Mouse (Mus musculus) mouse trophoblast stem cell (cell line): ENCODE results near the gene Ccdc102a.
"Not testable (repeated sequence)": the region's sequence is repeated elsewhere in the genome, so short reads cannot be mapped to it uniquely, and the experiment has no call there.

Experiments
- in situ Hi-C, 2 experiments: fragments of 300-500 bp; cut with MseI, MboI; formaldehyde crosslinking; loops; 2 replicates in 1 of 2; 3 replicates in 1 of 2; pipeline ENCODE4 v1.15.1; 2025

Ccdc102a gene

DNA sequence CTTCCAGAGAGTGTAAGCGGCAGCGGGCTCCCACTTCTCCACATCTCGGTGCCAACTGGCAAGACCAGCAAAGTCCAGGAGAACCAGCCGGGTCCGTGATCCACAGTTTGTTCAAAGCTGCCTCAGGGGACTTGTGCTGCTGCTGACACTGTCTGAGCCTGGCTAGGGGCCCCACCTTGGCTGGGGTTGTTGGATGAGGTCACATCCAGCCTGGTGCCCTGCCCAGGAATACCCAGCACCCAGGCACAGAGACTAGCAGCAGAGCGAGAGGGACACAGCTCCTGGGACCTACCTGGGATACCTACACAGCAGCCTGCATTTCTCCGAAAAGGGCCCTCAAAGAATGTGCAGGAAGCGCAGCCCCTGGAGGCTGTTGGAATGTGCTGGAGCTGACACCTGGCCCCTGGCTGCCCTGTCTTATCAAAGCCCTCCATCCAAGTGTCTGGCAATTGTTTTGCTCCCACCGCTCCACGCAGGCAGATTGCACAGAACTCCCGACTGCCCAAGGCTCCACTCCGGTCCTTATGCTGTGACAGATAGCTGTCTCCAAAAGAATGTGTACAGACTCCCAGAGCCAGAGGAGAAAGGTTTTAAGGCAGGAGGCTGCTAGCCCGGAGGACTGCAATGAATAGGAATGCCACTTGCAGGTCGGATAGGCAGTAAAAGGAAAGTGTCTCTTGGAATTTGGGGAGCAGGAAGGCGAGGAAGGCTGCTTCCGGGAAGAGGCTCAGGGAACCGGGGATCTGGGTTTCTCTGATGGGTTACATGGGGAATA, 42.6 kb downstream of the Ccdc102a start:
- in situ Hi-C loops: no loop called here

DNA sequence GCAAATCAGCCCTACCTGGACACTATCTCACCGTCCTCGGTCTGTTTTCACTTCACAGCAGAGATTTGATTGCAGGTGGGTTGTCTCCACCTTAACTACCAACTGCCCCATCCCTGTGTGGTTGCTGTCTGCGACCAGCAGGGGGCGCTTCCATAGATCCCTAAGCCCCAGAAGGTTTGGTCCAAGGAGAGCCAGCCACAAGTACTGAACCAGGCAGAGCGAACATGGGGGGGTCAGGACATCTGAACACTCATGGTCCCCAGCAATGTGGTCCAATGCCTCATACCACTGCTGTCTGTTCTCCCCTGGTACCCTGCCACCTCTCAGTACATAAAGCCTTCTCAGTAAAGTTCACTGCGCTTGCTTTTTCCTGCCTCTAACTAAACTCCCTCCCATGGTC, 43.5 kb downstream of the Ccdc102a start:
- in situ Hi-C loops: loop anchor here (5.0 kb wide), 1 partner anchor 33 kb away; no protein-coding TSS in a partner anchor

DNA sequence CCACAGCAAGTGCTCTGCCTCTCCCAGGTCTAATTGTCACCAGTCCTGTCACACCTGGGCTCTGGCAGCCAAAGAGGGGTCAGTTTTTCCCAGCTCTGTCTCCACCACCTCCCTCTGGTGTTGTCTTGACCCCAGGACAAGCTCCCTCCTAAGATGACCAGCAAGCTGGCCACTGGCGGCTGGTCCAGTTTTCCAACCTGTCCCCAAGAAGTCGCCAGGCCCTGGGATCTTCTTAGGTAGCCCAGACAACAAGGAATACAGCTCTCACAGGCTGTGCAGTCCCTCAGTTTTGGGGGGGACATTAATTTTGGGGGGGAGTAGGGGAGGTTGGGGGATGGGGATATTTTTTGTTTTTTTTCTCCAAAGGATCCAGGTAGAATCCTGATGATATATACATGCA, 45.3 kb downstream of the Ccdc102a start:
- in situ Hi-C loops: loop anchor here (5.0 kb wide), 1 partner anchor 35 kb away; no protein-coding TSS in a partner anchor

DNA sequence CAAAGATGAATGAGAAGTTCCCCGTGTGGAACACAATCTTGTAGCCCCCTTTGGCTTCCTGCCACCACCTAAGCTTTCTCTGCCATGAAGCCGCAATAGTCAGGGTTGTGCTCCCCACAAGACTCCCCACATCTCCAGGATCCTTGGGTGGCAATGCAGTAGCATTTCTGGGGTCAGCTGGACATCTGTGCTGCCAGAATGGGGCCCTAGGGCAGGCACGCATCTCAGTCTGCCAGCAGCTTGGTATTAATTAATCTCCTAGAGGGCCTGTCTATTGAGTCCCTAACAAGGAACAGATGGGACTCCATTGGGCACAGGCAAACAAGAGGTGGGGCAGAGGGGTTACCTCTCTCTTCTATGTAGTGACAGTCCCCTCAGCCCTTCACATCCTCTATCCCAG, 45.7 kb downstream of the Ccdc102a start:
- in situ Hi-C loops: loop anchor here (5.0 kb wide), 1 partner anchor 35 kb away; no protein-coding TSS in a partner anchor

DNA sequence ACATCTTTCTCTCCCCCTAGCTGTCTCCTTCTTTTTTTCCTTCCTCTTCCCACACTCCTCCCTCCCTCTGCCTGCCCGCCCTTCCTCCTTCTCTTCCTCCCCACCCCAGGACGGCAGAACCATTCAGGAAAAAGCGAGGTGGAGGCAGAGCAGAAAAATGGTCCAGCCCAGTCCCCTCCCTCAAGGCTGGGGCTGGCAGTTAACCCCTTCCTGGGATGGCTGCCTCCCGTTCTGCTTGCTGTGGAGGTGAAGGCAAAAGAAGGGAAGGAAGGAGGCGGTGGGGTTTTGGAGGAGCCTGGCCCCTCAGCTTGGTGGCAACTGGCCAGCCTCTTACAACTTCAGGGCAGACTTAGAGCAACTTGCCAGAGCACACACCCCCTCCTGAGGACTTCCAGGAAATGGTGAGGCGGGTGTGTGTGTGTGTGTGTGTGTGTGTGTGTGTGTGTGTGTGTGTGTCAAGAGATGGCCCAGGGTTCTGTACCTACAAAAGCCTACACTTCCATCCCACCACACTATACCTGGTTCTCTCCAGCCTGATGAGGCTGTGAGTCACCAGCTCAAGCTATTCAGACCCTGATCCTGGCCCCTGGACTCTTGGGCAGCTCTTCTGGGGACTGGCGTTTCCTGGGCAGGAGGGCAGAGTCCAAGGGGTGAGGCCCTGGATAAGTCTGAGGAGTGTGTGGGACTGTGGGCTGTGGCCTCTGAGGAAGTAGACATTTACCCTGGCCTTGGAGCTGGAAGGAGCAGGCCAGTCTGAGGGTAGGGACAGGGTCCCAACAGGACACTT, 46.6 kb downstream of the Ccdc102a start:
- in situ Hi-C loops: loop anchor here (5.0 kb wide), 1 partner anchor 36 kb away; no protein-coding TSS in a partner anchor

DNA sequence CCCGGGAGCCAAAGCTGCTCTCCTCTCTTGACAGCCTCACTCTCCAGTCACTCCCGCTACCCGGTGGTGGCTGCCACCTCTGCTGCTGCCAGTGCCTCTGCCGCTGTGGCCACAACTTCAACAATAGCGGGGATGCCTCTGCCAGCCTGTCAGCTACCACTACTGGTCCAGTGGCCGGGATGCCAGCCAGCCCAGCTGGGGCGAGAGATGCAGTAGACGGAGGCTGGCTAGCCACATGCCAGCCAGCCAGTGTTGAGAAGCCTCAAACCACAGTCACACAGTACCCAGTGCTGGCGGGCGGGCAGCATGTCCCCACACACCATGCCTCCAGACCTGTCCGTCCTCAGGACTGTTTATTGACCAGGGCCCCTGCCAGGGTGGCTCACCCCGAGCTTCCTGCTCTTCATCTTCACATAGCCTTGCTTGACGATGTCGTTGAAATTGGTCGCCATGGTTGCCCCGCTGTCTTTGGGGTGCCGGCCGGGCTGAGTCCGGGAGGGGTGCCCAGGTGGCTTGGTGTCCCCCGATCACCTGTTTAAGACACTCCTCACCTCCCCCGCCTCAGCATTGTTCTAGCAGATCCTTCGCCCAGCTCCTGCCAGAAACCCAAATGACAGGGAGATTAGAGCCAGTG, 47.3 kb downstream of the Ccdc102a start:
- in situ Hi-C loops: loop anchor here (5.0 kb wide), 1 partner anchor 37 kb away; no protein-coding TSS in a partner anchor

DNA sequence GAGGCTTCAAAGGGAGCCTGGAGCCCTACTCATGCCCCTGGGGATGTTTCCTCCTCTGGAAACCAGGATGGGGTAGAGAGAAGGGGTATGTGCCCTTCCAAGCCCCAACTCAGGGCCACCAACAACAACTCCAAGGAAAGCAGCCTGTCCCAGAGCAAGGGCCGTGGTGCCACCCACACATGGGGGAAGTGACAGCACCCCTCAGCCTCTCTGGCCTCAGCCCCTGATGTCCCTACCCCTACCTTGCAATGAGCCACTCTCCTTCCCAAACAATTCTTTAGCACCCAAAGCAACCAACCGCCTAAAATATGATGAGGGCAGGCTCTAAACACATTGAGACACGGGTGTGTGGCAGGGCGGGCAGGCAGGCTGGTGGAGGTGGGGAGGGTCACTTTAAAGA, 47.9 kb downstream of the Ccdc102a start:
- in situ Hi-C loops: loop anchor here (5.0 kb wide), 1 partner anchor 37 kb away; no protein-coding TSS in a partner anchor

DNA sequence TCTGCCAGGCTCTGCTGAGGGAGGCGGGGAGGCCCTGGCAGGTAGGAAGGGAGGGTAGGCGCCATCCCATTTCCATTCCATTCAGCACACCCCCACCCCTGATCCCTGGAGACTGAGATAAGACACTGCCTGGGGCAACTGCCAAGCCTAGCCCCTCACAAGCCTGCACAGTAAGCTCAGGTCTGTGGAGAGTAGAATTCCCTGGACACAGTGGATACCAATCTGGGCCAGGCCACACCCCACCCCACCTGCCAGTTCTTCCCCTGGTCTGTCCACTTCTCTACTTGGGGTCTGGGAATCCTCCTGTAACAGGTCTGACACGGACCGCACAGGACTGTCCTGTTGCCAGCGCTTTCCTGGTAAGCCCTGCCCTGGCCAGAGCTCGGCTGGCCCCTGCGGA, 48.8 kb downstream of the Ccdc102a start:
- in situ Hi-C loops: no loop called here

DNA sequence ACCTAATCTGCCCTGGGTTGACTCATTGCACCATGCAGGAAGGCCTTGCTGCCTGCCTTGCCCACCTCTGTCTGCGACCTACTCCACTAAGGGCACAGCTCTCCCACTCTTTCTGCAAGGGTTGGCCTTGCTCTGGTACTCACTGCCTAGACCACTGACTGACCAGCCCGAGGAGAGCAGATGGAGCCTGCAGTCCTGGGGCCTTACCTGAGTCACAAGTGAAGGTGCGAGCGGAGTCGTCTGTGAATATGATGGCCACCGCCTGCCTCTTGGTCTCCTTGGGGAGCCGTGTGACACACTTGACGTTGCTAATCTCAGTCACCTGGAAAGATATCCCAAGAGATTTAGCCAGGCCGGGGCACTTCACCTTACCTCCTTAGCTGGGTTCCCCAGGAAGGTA, 51.0 kb downstream of the Ccdc102a start:
- in situ Hi-C loops: no loop called here

DNA sequence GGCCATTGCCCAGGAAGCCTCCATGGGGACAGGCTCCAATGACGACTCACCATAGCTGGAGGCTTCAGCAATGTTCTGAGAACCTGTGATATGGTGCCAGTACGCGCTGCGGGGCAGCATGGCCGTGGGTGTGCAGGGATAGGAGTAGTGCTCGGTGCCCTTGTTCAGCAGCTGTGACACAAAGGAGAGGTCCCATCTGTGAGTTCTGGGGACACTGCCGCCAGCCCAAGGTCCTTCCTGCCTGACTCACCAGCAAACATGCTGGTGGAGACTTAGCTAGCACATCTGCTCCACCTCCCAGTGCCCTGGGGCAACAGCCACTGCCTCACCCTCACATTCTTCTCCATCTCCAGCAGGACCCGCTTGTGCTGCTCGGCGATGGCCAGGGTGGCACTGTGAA, 52.6 kb downstream of the Ccdc102a start:
- in situ Hi-C loops: no loop called here

DNA sequence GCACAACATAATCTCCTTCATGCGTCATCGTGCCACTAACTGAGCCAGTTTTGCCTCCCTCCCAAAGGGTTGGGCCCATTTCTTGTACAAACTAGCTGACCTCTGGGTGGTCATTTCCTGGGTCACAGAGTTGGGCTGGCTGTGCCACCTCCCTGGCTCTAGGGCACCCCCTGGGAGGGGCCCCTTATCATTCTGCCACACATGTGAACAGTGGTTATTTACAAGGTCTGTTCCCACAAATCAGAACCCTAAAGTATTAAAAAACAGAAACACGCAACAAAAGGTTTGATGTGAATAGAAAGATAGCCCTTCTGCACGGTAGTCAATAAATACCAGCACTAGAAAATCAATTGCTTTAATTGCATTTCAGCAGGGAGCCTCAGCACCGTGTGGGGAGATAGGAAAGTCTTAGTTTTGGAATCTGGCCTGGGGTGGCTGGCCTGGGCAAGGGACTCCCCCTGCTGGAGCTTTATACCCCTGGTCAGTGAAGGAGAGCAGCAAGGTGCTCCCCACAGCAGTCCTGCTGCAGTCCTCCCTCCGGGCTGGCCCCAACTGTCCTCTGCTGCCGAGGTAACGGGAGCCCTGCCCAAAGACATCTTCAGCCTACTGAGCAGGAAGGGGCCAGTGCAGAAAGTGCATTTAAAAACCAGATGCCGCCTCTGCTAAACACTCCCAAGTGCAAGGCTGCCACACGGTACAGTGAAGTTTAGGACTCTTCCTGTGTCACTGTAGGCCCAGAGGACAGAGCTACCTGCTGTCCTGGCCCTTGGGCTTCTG, 53.8 kb downstream of the Ccdc102a start:
- in situ Hi-C loops: no loop called here

DNA sequence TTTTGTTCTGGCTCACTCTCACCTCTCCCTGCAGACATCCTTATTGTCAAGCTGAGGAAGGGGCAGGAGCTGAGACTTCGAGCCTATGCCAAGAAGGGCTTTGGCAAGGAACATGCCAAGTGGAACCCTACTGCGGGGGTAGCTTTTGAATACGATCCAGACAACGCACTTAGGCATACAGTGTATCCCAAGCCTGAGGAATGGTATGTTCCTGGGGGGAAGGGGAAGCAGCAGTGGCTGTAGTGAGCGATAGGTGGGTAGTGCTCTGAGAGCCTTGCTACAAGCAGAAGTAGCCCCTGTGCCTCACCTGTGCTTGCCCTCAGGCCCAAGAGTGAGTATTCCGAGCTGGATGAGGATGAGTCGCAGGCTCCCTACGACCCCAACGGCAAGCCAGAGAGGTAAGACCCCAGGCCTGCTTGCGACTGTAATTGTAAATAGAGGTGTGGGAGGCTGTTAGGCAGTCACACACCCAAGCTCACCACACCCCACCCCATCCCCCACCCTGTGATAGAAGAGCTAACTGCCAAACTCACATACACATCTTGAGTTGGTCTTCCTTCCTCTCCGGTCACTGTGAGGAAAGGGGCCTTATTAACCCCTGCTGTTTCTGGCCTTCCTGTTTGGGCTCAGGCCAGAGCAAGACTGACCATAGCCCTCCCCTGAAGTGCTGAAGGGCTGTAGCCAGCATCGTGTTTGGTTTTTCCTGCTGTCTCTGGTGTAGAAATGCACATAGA, 55.2 kb downstream of the Ccdc102a start:
- in situ Hi-C loops: no loop called here

DNA sequence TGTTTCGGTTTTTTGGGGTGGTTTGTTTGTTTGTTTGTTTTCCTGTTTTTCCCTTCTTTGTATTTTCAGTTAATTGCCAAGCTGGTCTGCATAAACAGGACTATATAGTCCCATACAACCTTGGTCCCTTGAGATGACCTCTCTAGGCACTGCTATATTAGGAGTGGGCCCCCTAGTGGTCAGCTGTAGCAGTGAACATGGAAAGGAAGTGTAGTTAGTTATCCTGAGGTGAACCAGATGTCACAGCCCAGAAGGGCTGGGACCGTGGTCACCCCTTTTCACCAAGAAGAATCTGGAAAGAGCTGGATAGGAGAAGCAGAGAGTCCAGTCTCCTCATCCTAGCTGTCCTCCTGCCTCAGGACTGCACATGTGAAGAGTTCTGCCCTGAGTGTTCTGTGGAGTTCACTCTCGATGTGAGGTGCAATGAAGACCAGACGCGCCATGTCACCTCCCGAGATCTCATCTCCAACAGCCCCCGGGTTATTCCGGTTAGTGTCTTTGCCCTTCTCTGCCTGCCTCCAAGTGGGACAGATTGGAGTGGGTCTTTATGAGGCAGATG, 56.5 kb downstream of the Ccdc102a start:
- in situ Hi-C loops: no loop called here

DNA sequence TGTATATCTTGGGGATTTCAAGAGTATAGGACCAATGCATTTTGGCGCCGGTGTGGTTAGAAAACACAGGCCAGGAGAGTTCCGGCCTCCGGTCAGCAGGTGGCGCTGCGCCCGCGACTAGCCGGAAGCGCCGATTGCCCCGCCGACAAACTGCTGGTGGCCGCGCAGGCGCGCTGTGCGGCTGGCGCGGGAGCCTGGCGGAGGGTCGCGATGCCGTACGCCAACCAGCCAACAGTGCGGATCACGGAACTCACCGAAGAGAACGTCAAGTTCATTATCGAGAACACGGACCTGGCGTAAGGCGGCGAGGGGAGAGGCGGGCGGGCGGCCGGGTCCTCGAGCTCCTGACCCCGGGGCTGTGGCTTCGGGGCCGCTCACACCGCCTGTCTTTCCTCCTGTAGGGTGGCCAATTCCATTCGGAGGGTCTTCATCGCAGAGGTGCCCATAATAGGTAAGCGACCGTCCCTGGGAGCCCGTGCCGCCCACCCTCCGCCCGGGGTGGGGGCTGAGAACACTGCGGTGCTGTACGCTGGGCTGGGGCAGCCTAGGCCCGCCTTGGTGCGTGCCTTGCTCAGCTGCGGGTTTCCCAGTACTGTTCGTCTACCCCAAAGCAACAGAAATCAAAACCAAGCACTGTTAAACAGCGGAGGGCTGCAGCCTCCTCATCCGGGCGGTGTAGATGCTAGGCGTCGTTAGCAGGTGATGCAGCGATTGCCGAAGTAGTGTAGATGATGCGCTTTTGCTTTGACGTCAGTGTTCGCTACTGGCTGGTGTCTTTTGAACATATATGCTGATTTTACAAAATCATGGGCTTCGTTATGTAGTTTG, 60.3 kb downstream of the Ccdc102a start, which contains the start of gene Polr2c:
Polr2c (plus strand) TSS at position 105 of the 828 bp plus-strand sequence.
- in situ Hi-C loops: no loop called here

DNA sequence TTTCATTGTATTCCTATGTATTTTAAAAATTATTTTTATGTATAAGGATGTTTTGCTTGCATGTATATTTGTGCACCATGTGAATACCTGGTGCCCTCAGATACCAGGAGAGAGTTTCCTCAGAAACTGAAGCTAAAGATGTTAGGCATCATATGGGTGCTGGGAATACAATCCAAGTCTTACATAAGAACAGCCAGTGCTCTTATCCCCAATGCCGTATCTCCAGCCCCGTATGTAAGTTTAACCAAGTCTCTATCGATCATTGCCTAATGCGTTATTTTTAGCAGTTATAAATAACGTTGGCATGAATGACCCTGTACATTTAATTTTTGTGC, 60.9 kb downstream of the Ccdc102a start:
- in situ Hi-C loops: no loop called here

DNA sequence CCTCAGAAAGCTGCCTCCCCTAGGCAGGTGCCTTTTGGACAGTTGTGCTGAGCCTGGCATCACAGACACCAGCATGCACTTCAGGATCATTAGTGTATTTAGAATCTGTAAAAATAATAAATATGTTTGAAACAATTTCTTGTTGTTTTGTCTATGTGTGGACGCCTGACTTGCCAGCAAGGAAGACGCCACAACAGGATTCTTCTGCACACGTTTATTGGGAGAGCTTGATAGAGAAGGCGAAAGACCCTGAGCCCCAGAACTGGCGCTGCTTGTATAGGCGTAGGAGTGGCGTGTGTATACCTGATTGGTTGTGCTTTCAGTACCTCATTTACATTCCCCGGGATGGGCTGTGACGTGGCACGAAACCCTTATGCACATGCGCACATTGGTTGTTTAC, 63.1 kb downstream of the Ccdc102a start:
- in situ Hi-C loops: not testable (repeated sequence)
